Mouse (Mus musculus) E14TG2a.4 (cell line): ENCODE results near the gene Far2.

Experiments
- H3K27me3 ChIP-seq: 2 replicates; pipeline ENCODE4 v1.6.1; 2014; ENCODE audit warnings: low read length, control low read depth; ENCODE audit not compliant: insufficient read depth
- H3K36me3 ChIP-seq: 2 replicates; pipeline ENCODE4 v1.6.1; 2014; ENCODE audit warnings: low read length, control low read depth; ENCODE audit not compliant: insufficient read depth
- H3K4me1 ChIP-seq: replicated peaks from 2 replicates; pipeline ENCODE4 v1.6.1; 2014; ENCODE audit warnings: low read depth, low read length, control low read depth
- H3K4me3 ChIP-seq: replicated peaks from 2 replicates; pipeline ENCODE4 v1.5.1; 2014; ENCODE audit warnings: mild to moderate bottlenecking, low read length
- H3K9me3 ChIP-seq: 2 replicates; pipeline ENCODE4 v1.6.1; 2014; ENCODE audit warnings: low read length, control low read depth
- CTCF ChIP-seq: conservative IDR thresholded peaks from 2 replicates; pipeline ENCODE4 v1.5.1; 2014; ENCODE audit warnings: low read length
- NANOG ChIP-seq: IDR thresholded peaks from 2 replicates; pipeline ENCODE4 v1.6.1; 2014; ENCODE audit warnings: borderline replicate concordance, low read length, mixed read lengths
- POU5F1 ChIP-seq: IDR thresholded peaks from 2 replicates; pipeline ENCODE4 v1.6.1; 2014; ENCODE audit warnings: low read length, borderline replicate concordance

Far2 gene

GRCm38 (mm10) chr6:148046881-148047649, at the start of gene Far2:
TSS of gene Far2 (plus strand) at chr6:148047259.
- Histone ChIP-seq H3K9me3 (peaks cover 7% of the 10 kb centered on the region; the same call in 1 of the 2 replicates), H3K4me1 (peaks cover 11% of the 10 kb centered on the region; the same call in 1 of the 2 replicates), H3K36me3 (no peaks in the 10 kb centered on the region), H3K4me3 (peak within 1 kb of the TSS; percentile 73), H3K27me3 (peaks cover 31% of the 10 kb centered on the region)
- no peak for TF ChIP-seq NANOG

- no peak overlapping the region for H3K4me3 ChIP-seq
- no peaks in the 10 kb centered on the region for H3K36me3 ChIP-seq
- no peaks in the 10 kb centered on the region for H3K27me3 ChIP-seq
- TF ChIP-seq CTCF (no peak), NANOG (no peak), POU5F1 (no peak)
- peaks cover 9% of the 10 kb centered on the region for H3K4me1 ChIP-seq
- H3K9me3 ChIP-seq = no peaks in the 10 kb centered on the region
Measured at GRCm38 (mm10) chr6:148000483-148000882, 46.6 kb upstream of the Far2 start.

GRCm38 (mm10) chr6:148001071-148001470, 46.0 kb upstream of the Far2 start:
- Histone ChIP-seq H3K27me3 (no peaks in the 10 kb centered on the region), H3K4me3 (no peak overlapping the region), H3K9me3 (no peaks in the 10 kb centered on the region), H3K36me3 (no peaks in the 10 kb centered on the region), H3K4me1 (peaks cover 9% of the 10 kb centered on the region)
- no peak for TF ChIP-seq POU5F1
- TF ChIP-seq CTCF = peak; percentile 59

GRCm38 (mm10) chr6:148006118-148006837, 40.8 kb upstream of the Far2 start:
- TF ChIP-seq NANOG (no peak), POU5F1 (no peak), CTCF (peak; percentile 49)

GRCm38 (mm10) chr6:148040759-148041158, 6.3 kb upstream of the Far2 start:
- Histone ChIP-seq H3K4me1 (no peaks in the 10 kb centered on the region), H3K4me3 (no peak overlapping the region), H3K36me3 (no peaks in the 10 kb centered on the region), H3K27me3 (no peaks in the 10 kb centered on the region), H3K9me3 (no peaks in the 10 kb centered on the region)
- no peak for TF ChIP-seq CTCF
- no peak for TF ChIP-seq POU5F1
- no peak for TF ChIP-seq NANOG

More at GRCm38 (mm10) chr6:148006118-148006837, 40.8 kb upstream of the Far2 start:
- H3K9me3 ChIP-seq = no peaks in the 10 kb centered on the region
- H3K27me3 ChIP-seq = no peaks in the 10 kb centered on the region
- H3K4me3 ChIP-seq = no peak overlapping the region
- no peaks in the 10 kb centered on the region for H3K4me1 ChIP-seq
- H3K36me3 ChIP-seq = no peaks in the 10 kb centered on the region

- Histone ChIP-seq H3K36me3 (no peaks in the 10 kb centered on the region), H3K27me3 (peaks cover 31% of the 10 kb centered on the region), H3K4me3 (peak overlapping the region; percentile 73), H3K4me1 (peaks cover 11% of the 10 kb centered on the region; the same call in 1 of the 2 replicates), H3K9me3 (peaks cover 8% of the 10 kb centered on the region; the same call in 1 of the 2 replicates)
- TF ChIP-seq POU5F1 (no peak), CTCF (no peak), NANOG (no peak)
Measured at GRCm38 (mm10) chr6:148047650-148047988, 560 bp downstream of the Far2 start.

- TF ChIP-seq POU5F1 (no peak), CTCF (no peak), NANOG (no peak)
- Histone ChIP-seq H3K4me1 (no peaks in the 10 kb centered on the region), H3K4me3 (no peak overlapping the region), H3K9me3 (peaks cover 58% of the 10 kb centered on the region), H3K27me3 (no peaks in the 10 kb centered on the region), H3K36me3 (no peaks in the 10 kb centered on the region)
Measured at GRCm38 (mm10) chr6:148063131-148063530, 16.1 kb downstream of the Far2 start.

GRCm38 (mm10) chr6:148066267-148066666, 19.2 kb downstream of the Far2 start:
- TF ChIP-seq CTCF = no peak
- no peaks in the 10 kb centered on the region for H3K27me3 ChIP-seq
- no peaks in the 10 kb centered on the region for H3K4me1 ChIP-seq
- H3K36me3 ChIP-seq = no peaks in the 10 kb centered on the region
- peaks cover 32% of the 10 kb centered on the region for H3K9me3 ChIP-seq
- no peak overlapping the region for H3K4me3 ChIP-seq

GRCm38 (mm10) chr6:148068786-148069185, 21.7 kb downstream of the Far2 start:
- TF ChIP-seq NANOG (no peak), POU5F1 (no peak), CTCF (no peak)

More at GRCm38 (mm10) chr6:148068786-148069185, 21.7 kb downstream of the Far2 start:
- Histone ChIP-seq H3K36me3 (no peaks in the 10 kb centered on the region), H3K9me3 (peaks cover 6% of the 10 kb centered on the region; the same call in 1 of the 2 replicates), H3K4me3 (no peak overlapping the region), H3K4me1 (peaks cover 5% of the 10 kb centered on the region), H3K27me3 (no peaks in the 10 kb centered on the region)
